Mouse (Mus musculus) neural tube, embryonic 15.5 days (tissue): Measurements from ENCODE around the gene Pmch. TPM values are rescaled to one million over a fixed set of nuclear protein-coding genes. Genes with fewer than 3 reads are reported as not detected.

Source experiments
- polyA plus RNA-seq: library from polyadenylated mRNA; unstranded; fragments of >200 nt; fragmentation: Nextera tagmentation; extraction: Ambion mirVana; gene quantifications from 2 replicates; pipeline ENCODE4 v1.2.1, GENCODE M21; 2015

The Pmch gene
- polyA plus RNA-seq, 1 experiment from 2014 or later, result 0.31 TPM

Other genes with a start within 250 kb of the Pmch start
- 24.7 and 29.6 TPM in 2 replicates for gene Igf1, start 232.8 kb upstream of the Pmch start, polyA plus RNA-seq
- 1.9 and 3.1 TPM in 2 replicates for gene Parpbp, start 55.9 kb downstream of the Pmch start, polyA plus RNA-seq
- 20.6 and 32.6 TPM in 2 replicates for gene Nup37, start 55.9 kb downstream of the Pmch start, polyA plus RNA-seq
- 41.3 and 47.5 TPM in 2 replicates for gene Washc3, start 110.0 kb downstream of the Pmch start, polyA plus RNA-seq